Mouse (Mus musculus) kidney, embryonic 14.5 days (tissue): ENCODE data around the gene Ccn1. TPM values are rescaled to one million over a fixed set of nuclear protein-coding genes. Genes with fewer than 3 reads are reported as not detected.

Source experiments
- ATAC-seq: fragments of 200-750 bp; cut with Nextera tagmentation; 2 replicates; pipeline ENCODE4 v1.8.0; 2017; ENCODE audit warnings: moderate number of reproducible peaks, mild to moderate bottlenecking, moderate TSS enrichment, moderate library complexity; ENCODE audit not compliant: low FRiP score, low TSS enrichment
- H3K27ac ChIP-seq: fragments of 300-500 bp; sonication (generic); 2 replicates; pipeline ENCODE4 v1.5.1; 2014; ENCODE audit warnings: low read depth, mild to moderate bottlenecking, low read length, moderate library complexity, mixed read lengths
- H3K27me3 ChIP-seq: fragments of 300-500 bp; sonication (generic); 2 replicates; pipeline ENCODE4 v1.6.1; 2014; ENCODE audit warnings: mild to moderate bottlenecking, low read length; ENCODE audit not compliant: control insufficient read depth, insufficient read depth
- H3K36me3 ChIP-seq: fragments of 300-500 bp; sonication (generic); 2 replicates; pipeline ENCODE4 v1.6.1; 2014; ENCODE audit warnings: low read length, mixed read lengths; ENCODE audit not compliant: control insufficient read depth, insufficient read depth
- H3K4me1 ChIP-seq: fragments of 300-500 bp; sonication (generic); 2 replicates; pipeline ENCODE4 v1.6.1; 2014; ENCODE audit warnings: low read length, mixed read lengths; ENCODE audit not compliant: control insufficient read depth, insufficient read depth
- H3K4me2 ChIP-seq: fragments of 300-500 bp; sonication (generic); replicated peaks from 2 replicates; pipeline ENCODE4 v1.6.1; 2014; ENCODE audit warnings: low read depth, mild to moderate bottlenecking, low read length
- H3K4me3 ChIP-seq: fragments of 300-500 bp; sonication (generic); 2 replicates; pipeline ENCODE4 v1.5.1; 2014; ENCODE audit warnings: mild to moderate bottlenecking, low read length
- H3K9ac ChIP-seq: fragments of 300-500 bp; sonication (generic); 2 replicates; pipeline ENCODE4 v1.6.1; 2014; ENCODE audit warnings: low read depth, mild to moderate bottlenecking, low read length, moderate library complexity
- H3K9me3 ChIP-seq: fragments of 300-500 bp; sonication (generic); 2 replicates; pipeline ENCODE4 v1.6.1; 2016; ENCODE audit warnings: low read length; ENCODE audit not compliant: control insufficient read depth
- WGBS: fragments of 180-500 bp; shearing (Covaris S2); extraction: QIAGEN DNeasy Blood & Tissue Kit; methylation state at CpG from one replicate; pipeline ENCODE4 v1.1.7; 2014; 5-methylcytosine and 5-hydroxymethylcytosine counted together
- polyA plus RNA-seq: library from polyadenylated mRNA; unstranded; fragments of >200 nt; fragmentation: Nextera tagmentation; extraction: Ambion mirVana; gene quantifications from 2 replicates; pipeline ENCODE4 v1.2.1, GENCODE M21; 2014

Gene Ccn1
- polyA plus RNA-seq, 1 experiment from 2014 or later = 30.9 TPM

DNA sequence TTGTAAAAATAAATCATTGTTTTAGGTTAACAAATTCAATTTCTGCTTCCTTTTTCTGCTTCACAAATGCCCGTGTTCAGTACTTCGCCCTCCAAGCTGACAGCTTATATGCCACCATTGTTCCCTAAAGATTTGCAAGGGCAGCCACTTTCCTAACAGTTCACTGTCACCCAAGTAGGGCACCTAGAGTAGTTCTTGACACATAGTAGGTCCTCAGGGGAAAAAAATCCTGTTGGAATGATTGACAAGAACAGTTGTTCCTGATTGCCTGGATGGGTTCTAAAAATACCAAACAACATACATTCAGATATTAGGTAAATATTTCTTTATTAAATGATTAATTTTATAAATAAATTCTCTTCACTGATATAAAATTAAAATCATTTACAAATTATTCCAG lies 3.1 kb downstream of the Ccn1 start:
- ATAC-seq = no peak
- Histone ChIP-seq H3K4me3 (no peak overlapping the region), H3K4me1 (peaks cover 20% of the 10 kb centered on the region), H3K27me3 (no peaks in the 10 kb centered on the region), H3K36me3 (peaks cover 3% of the 10 kb centered on the region; the same call in 1 of the 2 replicates), H3K27ac (no peak overlapping the region), H3K9me3 (no peaks in the 10 kb centered on the region), H3K9ac (no peak overlapping the region), H3K4me2 (no peak overlapping the region)
- 84% methylated on average over 2 of the region's 2 CpGs for WGBS

DNA sequence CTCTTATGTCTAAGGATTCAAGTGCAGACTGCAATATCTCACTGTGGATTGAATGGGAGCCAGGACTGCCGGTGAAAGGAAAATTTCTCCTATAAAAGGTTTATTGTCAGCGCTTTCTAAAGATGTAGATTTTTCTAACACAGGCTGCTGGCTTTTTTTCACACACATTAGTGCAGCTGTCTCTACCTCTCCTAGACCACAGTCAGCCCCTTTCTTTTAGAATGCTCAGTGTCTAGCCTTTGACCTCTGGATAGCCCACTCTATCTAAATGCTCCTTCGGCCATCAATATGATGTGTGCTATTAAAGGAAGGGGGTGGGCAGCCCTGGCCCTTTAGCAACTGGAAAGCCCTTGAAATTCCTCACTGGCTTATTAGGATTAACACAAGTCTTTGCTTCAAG lies 3.8 kb downstream of the Ccn1 start:
- Histone ChIP-seq H3K36me3 (peaks cover 3% of the 10 kb centered on the region; the same call in 1 of the 2 replicates), H3K9me3 (no peaks in the 10 kb centered on the region), H3K4me3 (no peak overlapping the region), H3K4me2 (no peak overlapping the region), H3K4me1 (peaks cover 20% of the 10 kb centered on the region), H3K9ac (no peak overlapping the region), H3K27ac (no peak overlapping the region), H3K27me3 (no peaks in the 10 kb centered on the region)
- ATAC-seq = no peak
- WGBS = 68% methylated on average over 3 of the region's 3 CpGs

DNA sequence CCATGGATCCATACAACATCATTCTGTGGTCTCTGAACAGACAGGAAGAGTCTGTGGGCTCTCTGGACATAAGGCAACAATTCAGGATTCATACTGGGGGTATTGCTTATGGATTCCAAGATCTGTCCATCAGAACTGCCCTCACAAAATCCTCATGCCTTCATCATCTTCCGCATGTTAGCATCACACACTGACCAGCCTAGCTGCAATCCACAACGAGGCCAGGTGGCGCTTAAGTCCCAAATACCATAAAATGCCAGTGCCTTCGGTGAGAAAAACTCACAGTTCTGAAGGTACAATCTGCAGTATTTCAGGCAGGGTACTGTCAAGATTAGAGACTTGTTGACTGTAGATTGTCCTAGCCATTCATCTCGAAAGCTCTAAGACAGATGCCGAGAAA lies 4.3 kb downstream of the Ccn1 start:
- no peak for ATAC-seq

DNA sequence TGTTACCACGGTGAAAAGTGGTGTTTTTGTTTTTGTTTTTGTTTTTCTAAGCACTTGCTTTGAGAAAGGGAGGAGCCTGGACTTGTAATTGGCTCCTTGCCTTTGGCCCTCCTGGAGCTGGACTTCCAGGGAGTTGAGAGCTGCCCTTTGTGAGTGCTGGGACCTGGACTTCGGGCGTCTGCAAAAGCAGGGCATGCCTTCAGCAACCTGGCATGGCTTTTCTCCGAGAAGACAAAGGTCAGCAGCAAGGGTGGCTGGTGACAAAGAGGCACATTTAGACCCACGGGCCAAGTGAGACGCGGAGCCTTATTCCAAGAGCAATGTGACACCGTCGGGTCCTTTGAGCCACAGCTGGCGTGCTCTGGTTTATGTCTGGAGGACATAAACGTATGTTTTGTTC lies 6.9 kb downstream of the Ccn1 start:
- Histone ChIP-seq H3K27ac (no peak overlapping the region), H3K4me1 (peaks cover 12% of the 10 kb centered on the region), H3K36me3 (peaks cover 3% of the 10 kb centered on the region; the same call in 1 of the 2 replicates), H3K4me3 (no peak overlapping the region), H3K27me3 (no peaks in the 10 kb centered on the region), H3K9ac (no peak overlapping the region), H3K9me3 (no peaks in the 10 kb centered on the region), H3K4me2 (no peak overlapping the region)
- no peak for ATAC-seq
- 49% methylated on average over 11 of the region's 11 CpGs for WGBS

More for the DNA sequence above, 4.3 kb downstream of the Ccn1 start:
- Histone ChIP-seq H3K4me1 (peaks cover 16% of the 10 kb centered on the region), H3K27ac (no peak overlapping the region), H3K36me3 (peaks cover 3% of the 10 kb centered on the region; the same call in 1 of the 2 replicates), H3K9me3 (no peaks in the 10 kb centered on the region), H3K27me3 (no peaks in the 10 kb centered on the region), H3K9ac (no peak overlapping the region), H3K4me3 (no peak overlapping the region), H3K4me2 (no peak overlapping the region)
- 79% methylated on average over 6 of the region's 6 CpGs for WGBS

DNA sequence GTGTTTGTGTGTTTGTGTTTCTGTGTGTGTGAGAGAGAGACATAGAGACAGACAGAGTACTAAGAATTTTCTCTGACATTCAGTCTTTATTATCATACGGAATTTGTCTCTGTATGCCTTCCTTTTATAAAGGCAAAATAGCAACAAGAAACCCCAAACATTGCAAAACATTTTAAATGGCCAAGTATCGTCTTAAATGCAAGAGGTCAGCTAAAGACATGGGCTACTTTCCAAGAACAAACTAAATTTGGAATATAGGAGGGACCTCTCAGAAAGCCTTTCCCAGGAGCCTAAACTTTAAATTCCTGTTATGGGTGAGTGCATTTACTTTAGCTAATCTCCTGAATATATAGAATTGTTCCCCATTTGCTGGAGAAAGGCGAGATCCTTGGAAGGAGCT lies 7.9 kb downstream of the Ccn1 start:
- Histone ChIP-seq H3K4me1 (peaks cover 7% of the 10 kb centered on the region), H3K27ac (no peak overlapping the region), H3K4me2 (no peak overlapping the region), H3K36me3 (no peaks in the 10 kb centered on the region), H3K9ac (no peak overlapping the region), H3K9me3 (no peaks in the 10 kb centered on the region), H3K27me3 (no peaks in the 10 kb centered on the region), H3K4me3 (no peak overlapping the region)
- 50% methylated on average over 3 of the region's 3 CpGs for WGBS
- ATAC-seq = no peak

DNA sequence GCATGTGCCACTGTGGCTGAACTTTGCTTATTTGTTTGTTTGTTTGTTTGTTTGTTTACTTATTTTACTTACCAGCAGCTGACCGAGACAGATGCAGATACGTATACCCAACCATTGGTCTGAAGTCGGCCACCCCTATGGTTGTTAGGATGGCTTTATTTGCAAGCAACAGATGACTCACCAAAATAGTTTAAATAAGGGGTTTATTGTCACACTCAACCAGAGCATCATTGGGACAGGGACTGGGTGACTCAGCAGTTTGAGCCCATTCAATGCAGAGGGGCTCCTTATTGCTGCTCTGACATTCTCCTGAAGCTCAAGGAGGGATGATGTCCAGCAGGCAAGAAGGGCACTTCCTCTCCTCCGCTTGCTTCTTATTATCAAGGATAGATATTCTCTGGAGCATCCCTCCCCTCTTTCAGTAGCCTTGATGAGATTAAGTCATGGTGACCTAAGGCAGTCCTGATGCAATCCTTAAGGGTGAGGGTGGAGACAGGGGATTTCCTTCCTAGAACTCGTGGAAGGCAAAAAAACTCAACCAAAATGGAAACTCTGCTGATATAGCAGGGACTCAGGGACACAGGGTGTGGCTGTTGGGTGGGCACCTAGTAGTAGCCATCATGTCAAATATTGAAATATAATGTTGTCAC lies 8.6 kb downstream of the Ccn1 start:
- Histone ChIP-seq H3K27ac (no peak overlapping the region), H3K9ac (no peak overlapping the region), H3K4me2 (no peak overlapping the region), H3K4me1 (peaks cover 5% of the 10 kb centered on the region), H3K27me3 (no peaks in the 10 kb centered on the region), H3K36me3 (no peaks in the 10 kb centered on the region), H3K4me3 (no peak overlapping the region), H3K9me3 (no peaks in the 10 kb centered on the region)
- no peak for ATAC-seq
- 85% methylated on average over 5 of the region's 5 CpGs for WGBS

DNA sequence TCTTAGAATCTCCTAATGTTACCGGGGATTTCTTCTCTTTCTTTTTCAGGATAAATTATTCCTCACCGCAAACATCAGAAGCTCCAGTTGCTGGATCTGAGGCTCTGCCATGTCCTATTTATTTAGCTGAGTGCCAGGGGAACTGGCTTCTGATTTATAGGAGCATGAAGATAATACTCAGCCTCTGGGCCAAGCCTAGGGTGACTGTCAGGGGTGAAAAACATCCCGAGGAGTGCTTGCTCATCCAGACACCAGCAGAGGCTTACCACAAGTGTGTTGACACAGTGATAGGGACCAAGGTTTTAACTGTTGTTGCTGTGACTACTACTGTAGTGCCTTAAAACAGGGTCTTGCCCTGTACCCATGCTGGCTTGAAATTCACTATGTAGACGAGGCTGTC lies 9.2 kb downstream of the Ccn1 start:
- no peak for ATAC-seq
- no peaks in the 10 kb centered on the region for H3K27me3 ChIP-seq
- no peaks in the 10 kb centered on the region for H3K36me3 ChIP-seq
- no peaks in the 10 kb centered on the region for H3K9me3 ChIP-seq
- H3K4me2 ChIP-seq = no peak overlapping the region
- H3K9ac ChIP-seq = no peak overlapping the region
- no peak overlapping the region for H3K27ac ChIP-seq
- 54% methylated on average over 4 of the region's 4 CpGs for WGBS
- H3K4me1 ChIP-seq = peaks cover 4% of the 10 kb centered on the region; the same call in 1 of the 2 replicates
- H3K4me3 ChIP-seq = no peak overlapping the region

DNA sequence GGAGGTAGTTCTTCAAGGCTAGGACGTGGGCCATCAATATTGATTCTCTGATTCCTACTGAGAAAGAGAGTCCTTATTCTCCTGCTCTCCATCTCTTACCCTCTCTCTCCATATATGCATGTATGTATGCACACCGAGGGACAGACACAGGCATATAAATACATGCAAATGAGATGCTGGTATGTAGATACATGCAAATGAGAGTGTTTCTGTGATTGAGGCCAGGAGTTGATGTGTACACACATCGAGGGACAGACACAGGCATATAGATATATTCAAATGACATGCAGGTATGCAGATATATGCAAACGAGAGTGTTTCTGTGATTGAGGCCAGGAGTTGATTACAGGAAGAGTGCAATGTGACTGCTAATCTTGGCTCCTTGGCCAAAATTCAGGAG lies 9.6 kb downstream of the Ccn1 start:
- no peak for ATAC-seq
- no peak overlapping the region for H3K4me3 ChIP-seq
- H3K4me2 ChIP-seq = no peak overlapping the region
- no peak overlapping the region for H3K9ac ChIP-seq
- no peaks in the 10 kb centered on the region for H3K9me3 ChIP-seq
- WGBS = 88% methylated on average over 4 of the region's 4 CpGs
- H3K27me3 ChIP-seq = no peaks in the 10 kb centered on the region
- peaks cover 4% of the 10 kb centered on the region; the same call in 1 of the 2 replicates for H3K4me1 ChIP-seq
- H3K36me3 ChIP-seq = no peaks in the 10 kb centered on the region
- H3K27ac ChIP-seq = no peak overlapping the region

DNA sequence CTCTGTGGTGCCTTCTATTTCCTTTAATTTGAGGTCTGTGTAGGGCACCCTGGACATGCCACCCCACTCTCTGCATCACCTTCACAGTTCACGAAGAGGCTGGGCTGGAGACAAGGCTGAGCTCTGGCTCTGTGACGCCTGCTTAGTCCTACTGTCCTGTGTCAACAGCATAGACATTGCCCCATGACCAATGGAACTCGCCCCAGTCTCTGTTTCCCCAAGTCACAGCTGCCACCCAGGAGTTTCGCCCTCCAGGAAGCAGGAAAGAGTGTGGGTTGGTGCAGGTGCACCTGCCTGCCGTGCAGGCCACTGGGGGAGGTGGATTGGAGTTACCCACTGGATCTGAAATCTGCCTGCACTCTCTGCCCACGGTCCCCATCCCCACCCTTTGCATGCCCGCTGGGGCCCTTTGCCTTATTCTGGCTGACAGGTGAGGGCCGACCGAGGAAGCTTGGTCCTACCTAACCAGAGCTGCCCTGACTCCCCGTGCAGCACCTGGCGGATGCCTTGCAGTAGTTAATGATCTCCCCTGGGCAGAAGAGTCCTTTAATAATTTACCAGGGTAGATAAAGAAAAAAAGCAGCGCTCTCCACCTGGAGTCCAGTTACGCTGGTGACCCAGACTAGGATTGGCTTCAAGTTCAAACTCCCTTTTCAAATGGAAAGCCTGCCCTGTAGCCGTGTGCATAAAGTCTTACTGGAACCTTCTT lies 15.6 kb downstream of the Ccn1 start:
- H3K27me3 ChIP-seq = no peaks in the 10 kb centered on the region
- no peak overlapping the region for H3K4me3 ChIP-seq
- ATAC-seq = peak; percentile 80
- H3K27ac ChIP-seq = peak overlapping the region; percentile 25
- no peaks in the 10 kb centered on the region for H3K9me3 ChIP-seq
- H3K9ac ChIP-seq = no peak overlapping the region
- H3K4me2 ChIP-seq = no peak overlapping the region
- peaks cover 14% of the 10 kb centered on the region for H3K4me1 ChIP-seq
- WGBS = 66% methylated on average over 14 of the region's 14 CpGs
- H3K36me3 ChIP-seq = no peaks in the 10 kb centered on the region
